Mouse (Mus musculus) lung, embryonic 14.5 days (tissue): Measurements from ENCODE around the gene Wdr4. TPM values are rescaled to one million over a fixed set of nuclear protein-coding genes. Genes with fewer than 3 reads are reported as not detected.

ENCODE experiments used
- ATAC-seq: fragments of 200-750 bp; cut with Nextera tagmentation; 2 replicates; pipeline ENCODE4 v1.8.0; 2017; ENCODE audit warnings: mild to moderate bottlenecking, moderate TSS enrichment, moderate library complexity; ENCODE audit not compliant: insufficient read depth
- DNase-seq: peaks from one replicate; pipeline ENCODE4 v3.0.0-alpha.2; 2015
- H3K27ac ChIP-seq: fragments of 300-500 bp; sonication (generic); 2 replicates; pipeline ENCODE4 v1.5.1; 2014; ENCODE audit warnings: low read depth, mild to moderate bottlenecking, moderate library complexity
- H3K27me3 ChIP-seq: fragments of 300-500 bp; sonication (generic); 2 replicates; pipeline ENCODE4 v1.6.1; 2014; ENCODE audit warnings: low read length, control low read depth; ENCODE audit not compliant: insufficient read depth
- H3K36me3 ChIP-seq: fragments of 300-500 bp; sonication (generic); 2 replicates; pipeline ENCODE4 v1.6.1; 2014; ENCODE audit warnings: control low read depth; ENCODE audit not compliant: insufficient read depth
- H3K4me1 ChIP-seq: fragments of 300-500 bp; sonication (generic); 2 replicates; pipeline ENCODE4 v1.6.1; 2014; ENCODE audit warnings: antibody characterized with exemption, control low read depth; ENCODE audit not compliant: insufficient read depth
- H3K4me2 ChIP-seq: fragments of 300-500 bp; sonication (generic); 2 replicates; pipeline ENCODE4 v1.6.1; 2014; ENCODE audit warnings: mild to moderate bottlenecking
- H3K4me3 ChIP-seq: fragments of 300-500 bp; sonication (generic); 2 replicates; pipeline ENCODE4 v1.5.1; 2014; ENCODE audit warnings: low read depth, low read length
- H3K9ac ChIP-seq: fragments of 300-500 bp; sonication (generic); 2 replicates; pipeline ENCODE4 v1.6.1; 2014
- H3K9me3 ChIP-seq: fragments of 300-500 bp; sonication (generic); 2 replicates; pipeline ENCODE4 v1.6.1; 2016; ENCODE audit warnings: low read depth, low read length, control low read depth
- CTCF ChIP-seq: IDR thresholded peaks from 2 replicates; pipeline ENCODE4 v1.5.1; 2016; ENCODE audit warnings: antibody characterized with exemption, low read depth
- WGBS: fragments of 180-500 bp; shearing (Covaris S2); extraction: QIAGEN DNeasy Blood & Tissue Kit; methylation state at CpG from one replicate; pipeline ENCODE4 v1.1.7; 2014; 5-methylcytosine and 5-hydroxymethylcytosine counted together
- polyA plus RNA-seq: library from polyadenylated mRNA; unstranded; fragments of >200 nt; fragmentation: Nextera tagmentation; extraction: Ambion mirVana; gene quantifications from 2 replicates; pipeline ENCODE4 v1.2.1, GENCODE M21; 2014

Wdr4 gene
- polyA plus RNA-seq: 40.5 and 46.3 TPM in 2 replicates

DNA sequence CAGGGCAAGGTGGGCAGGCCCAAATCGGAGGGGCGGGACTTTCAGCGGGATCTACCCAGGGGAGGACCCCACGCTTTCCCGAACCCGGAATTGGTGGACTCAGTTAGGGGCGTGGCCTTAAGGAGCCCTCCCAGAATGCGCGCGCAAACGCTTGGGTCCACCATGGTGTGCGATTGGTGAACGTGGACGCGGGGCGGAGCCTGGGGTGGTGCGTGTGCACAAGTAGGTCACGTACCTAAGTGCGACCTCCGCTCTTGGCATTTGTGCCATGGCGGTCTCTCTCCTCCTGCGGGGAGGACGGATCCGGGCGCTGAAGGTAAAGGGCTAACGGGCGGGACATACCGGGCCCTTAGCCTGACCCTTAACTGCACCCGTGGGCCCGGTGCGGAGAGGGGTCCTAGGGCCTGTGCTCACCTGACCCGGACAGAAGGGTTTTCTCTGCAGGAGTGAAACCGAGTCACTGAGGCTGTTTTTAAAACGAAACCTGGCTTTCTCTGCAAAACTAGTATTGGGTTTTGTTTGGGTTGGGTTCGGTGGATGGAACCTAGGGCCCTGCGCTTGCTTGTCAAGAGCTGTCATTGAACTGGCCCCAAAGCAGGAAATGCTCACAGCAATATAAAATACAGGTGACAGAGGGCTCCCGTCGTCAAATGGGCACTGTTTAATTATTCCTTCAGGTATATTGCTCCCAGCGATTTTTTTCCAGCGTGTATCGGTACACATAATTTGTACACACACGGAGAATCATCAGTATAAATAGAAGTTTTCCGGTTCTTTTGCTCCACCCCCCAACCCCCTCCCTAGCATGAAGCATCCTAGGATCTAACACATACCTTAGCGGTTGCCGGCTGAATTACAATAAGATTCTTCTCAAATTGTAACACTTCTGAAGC is at the start of gene Wdr4, which contains the start of gene Ndufv3:
TSS of gene Wdr4 (minus strand) at position 35 of the 893 bp plus-strand sequence.
TSS of gene Ndufv3 (plus strand) at position 170 of the 893 bp plus-strand sequence.
- Histone ChIP-seq H3K4me1 (peaks cover 5% of the 10 kb centered on the region), H3K4me2 (peak within 1 kb of the TSS; percentile 71), H3K4me3 (peak within 1 kb of the TSS; percentile 79), H3K36me3 (peaks cover 19% of the 10 kb centered on the region), H3K9ac (peak within 1 kb of the TSS; percentile 76), H3K27me3 (no peaks in the 10 kb centered on the region), H3K9me3 (no peaks in the 10 kb centered on the region), H3K27ac (peak within 1 kb of the TSS; percentile 81)
- TF ChIP-seq CTCF: peak; percentile 26
- DNase-seq: peak; percentile 100
- WGBS: under 1% methylated on average over 45 of the region's 45 CpGs
- ATAC-seq: peak; percentile 98

DNA sequence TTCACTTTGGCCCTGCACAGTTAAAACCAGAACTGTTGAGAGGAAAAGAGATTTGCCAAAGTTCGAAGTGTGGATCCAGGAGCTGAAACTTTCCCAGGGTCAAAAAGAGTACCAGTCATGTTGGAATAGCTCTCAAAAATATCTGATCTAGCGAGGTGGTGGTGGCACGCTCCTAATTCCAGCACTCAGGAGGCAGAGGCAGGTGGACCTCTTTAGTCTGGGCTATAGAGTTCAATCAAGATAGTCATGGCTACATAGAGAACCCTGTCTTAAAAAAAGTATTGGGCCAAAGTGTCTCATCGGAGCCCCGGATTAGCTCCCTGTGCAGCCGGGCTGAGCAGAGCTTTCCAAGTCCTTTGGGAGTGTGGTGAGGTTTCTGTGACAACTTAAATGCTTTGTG is 46.5 kb upstream of the Wdr4 start:
- Histone ChIP-seq H3K9me3 (no peaks in the 10 kb centered on the region), H3K36me3 (peaks cover 9% of the 10 kb centered on the region; the same call in 1 of the 2 replicates), H3K4me3 (peak overlapping the region; percentile 91), H3K27ac (no peak overlapping the region), H3K4me1 (peaks cover 15% of the 10 kb centered on the region), H3K9ac (peak overlapping the region; percentile 88; the same call in 1 of the 2 replicates), H3K4me2 (peak overlapping the region; percentile 77), H3K27me3 (no peaks in the 10 kb centered on the region)
- ATAC-seq (no peak), DNase-seq (no peak)
- TF ChIP-seq CTCF: no peak
- 64% methylated on average over 6 of the region's 6 CpGs for WGBS

GRCm38 (mm10) chr17:31565141-31566056 is 45.6 kb upstream of the Wdr4 start:
- Histone ChIP-seq H3K27me3 (no peaks in the 10 kb centered on the region), H3K9ac (peak overlapping the region; percentile 88), H3K9me3 (no peaks in the 10 kb centered on the region), H3K27ac (peak overlapping the region; percentile 97), H3K4me2 (peak overlapping the region; percentile 77), H3K4me3 (peak overlapping the region; percentile 91), H3K4me1 (peaks cover 15% of the 10 kb centered on the region), H3K36me3 (peaks cover 9% of the 10 kb centered on the region; the same call in 1 of the 2 replicates)
- peak; percentile 37; the same call in 1 of the 2 replicates for TF ChIP-seq CTCF
- peak; percentile 85 for DNase-seq
- under 1% methylated on average over 73 of the region's 88 CpGs for WGBS
- peak; percentile 55 for ATAC-seq

- peaks cover 9% of the 10 kb centered on the region; the same call in 1 of the 2 replicates for H3K36me3 ChIP-seq
- peak overlapping the region; percentile 77 for H3K4me2 ChIP-seq
- H3K9ac ChIP-seq: peak overlapping the region; percentile 88
- H3K27ac ChIP-seq: peak overlapping the region; percentile 97
- no peaks in the 10 kb centered on the region for H3K27me3 ChIP-seq
- ATAC-seq (no peak), DNase-seq (no peak)
- H3K4me1 ChIP-seq: peaks cover 15% of the 10 kb centered on the region
- H3K4me3 ChIP-seq: peak overlapping the region; percentile 91
- no peaks in the 10 kb centered on the region for H3K9me3 ChIP-seq
- TF ChIP-seq CTCF: no peak
- WGBS: under 1% methylated on average over 25 of the region's 44 CpGs
Observed at GRCm38 (mm10) chr17:31564858-31565140, 45.0 kb upstream of the Wdr4 start.

DNA sequence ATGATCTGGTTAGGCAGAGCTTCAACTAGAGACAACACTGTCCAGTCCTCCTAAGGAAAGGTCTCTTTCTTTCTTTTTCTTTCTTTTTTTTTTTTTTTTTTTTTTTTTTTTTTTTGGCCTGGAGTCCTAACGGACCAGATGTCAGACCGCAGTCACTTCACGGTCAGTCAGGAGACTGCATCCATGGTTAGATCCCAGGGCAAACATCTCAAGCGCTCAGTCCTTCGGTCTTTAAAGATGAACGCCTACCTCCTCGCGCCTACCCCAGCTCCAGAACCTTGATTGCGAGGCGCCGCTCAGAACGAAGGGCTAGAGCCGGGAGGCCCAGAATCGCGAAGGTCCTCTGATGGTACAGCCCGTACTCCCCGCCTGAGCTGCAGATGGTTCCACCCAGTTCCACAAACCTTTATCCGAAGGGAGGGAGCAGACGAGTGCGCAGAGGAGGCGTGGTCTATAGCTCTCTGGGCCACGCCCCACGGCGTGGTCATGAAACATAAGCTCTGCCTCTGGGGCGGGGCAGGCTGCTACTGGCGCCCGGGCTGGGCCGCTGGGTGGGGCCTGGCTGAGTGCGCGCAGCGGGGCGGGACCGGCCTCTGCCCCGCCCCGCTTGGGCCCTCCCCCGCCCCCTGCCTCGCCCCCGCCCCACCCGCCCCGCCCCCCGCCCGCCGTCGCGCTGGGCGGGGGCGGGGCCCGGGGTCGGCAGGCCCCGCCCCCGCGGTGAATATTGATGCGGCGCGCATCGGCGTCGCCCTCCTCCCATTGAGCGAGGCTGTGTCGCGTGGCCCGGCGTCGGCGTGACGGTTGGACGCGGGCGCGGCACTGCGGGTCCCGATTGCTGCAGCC is 44.5 kb upstream of the Wdr4 start, which contains the start of gene Pknox1:
TSS of gene Pknox1 (plus strand) at position 720 of the 843 bp plus-strand sequence.
- Histone ChIP-seq H3K4me1 (peaks cover 15% of the 10 kb centered on the region), H3K36me3 (peaks cover 5% of the 10 kb centered on the region; the same call in 1 of the 2 replicates), H3K4me3 (peak within 1 kb of the TSS; percentile 91), H3K27ac (peak within 1 kb of the TSS; percentile 97), H3K4me2 (peak within 1 kb of the TSS; percentile 77), H3K9ac (peak within 1 kb of the TSS; percentile 88), H3K27me3 (no peaks in the 10 kb centered on the region), H3K9me3 (no peaks in the 10 kb centered on the region)
- peak; percentile 100 for DNase-seq
- under 1% methylated on average over 55 of the region's 72 CpGs for WGBS
- TF ChIP-seq CTCF: no peak
- ATAC-seq: peak; percentile 89

GRCm38 (mm10) chr17:31563632-31564014 is 43.8 kb upstream of the Wdr4 start:
- DNase-seq: no peak
- peaks cover 15% of the 10 kb centered on the region for H3K4me1 ChIP-seq
- H3K27me3 ChIP-seq: no peaks in the 10 kb centered on the region
- ATAC-seq: peak; percentile 3; the same call in 1 of the 2 replicates
- peak overlapping the region; percentile 93 for H3K27ac ChIP-seq
- peak overlapping the region; percentile 72 for H3K4me2 ChIP-seq
- peak overlapping the region; percentile 59 for H3K9ac ChIP-seq
- 12% methylated on average over 12 of the region's 12 CpGs for WGBS
- H3K4me3 ChIP-seq: peak overlapping the region; percentile 91
- TF ChIP-seq CTCF: no peak
- H3K9me3 ChIP-seq: no peaks in the 10 kb centered on the region
- H3K36me3 ChIP-seq: peaks cover under 1% of the 10 kb centered on the region; the same call in 1 of the 2 replicates
